Mouse (Mus musculus) ovary, postnatal 36 days (tissue): ENCODE data around the gene Lsp1.

Experiments
- DNase-seq: peaks from one replicate; pipeline ENCODE4 v3.0.0; 2022; ENCODE audit warnings: low spot score, mixed read lengths

Lsp1 gene

DNA sequence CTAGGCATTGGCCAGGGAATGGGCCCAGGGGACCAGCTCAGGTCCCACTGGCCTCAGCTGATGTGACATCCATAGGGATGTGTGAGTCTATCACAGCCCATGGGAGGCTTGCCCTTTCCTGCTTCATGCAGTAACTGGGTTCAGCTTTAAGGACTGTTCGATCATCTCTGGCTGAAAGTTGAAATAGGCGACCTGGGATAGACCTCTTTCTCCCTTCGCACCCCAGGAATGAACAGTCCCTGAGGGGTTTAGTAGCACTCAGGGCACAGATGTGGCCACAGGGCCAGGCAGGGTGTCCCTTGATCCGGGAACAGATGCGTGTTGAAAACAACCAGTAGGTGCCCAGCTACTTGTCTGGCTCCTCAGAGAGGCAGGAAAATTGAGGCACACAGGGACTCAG lies 15.7 kb downstream of the Lsp1 start:
- DNase-seq = no peak

DNA sequence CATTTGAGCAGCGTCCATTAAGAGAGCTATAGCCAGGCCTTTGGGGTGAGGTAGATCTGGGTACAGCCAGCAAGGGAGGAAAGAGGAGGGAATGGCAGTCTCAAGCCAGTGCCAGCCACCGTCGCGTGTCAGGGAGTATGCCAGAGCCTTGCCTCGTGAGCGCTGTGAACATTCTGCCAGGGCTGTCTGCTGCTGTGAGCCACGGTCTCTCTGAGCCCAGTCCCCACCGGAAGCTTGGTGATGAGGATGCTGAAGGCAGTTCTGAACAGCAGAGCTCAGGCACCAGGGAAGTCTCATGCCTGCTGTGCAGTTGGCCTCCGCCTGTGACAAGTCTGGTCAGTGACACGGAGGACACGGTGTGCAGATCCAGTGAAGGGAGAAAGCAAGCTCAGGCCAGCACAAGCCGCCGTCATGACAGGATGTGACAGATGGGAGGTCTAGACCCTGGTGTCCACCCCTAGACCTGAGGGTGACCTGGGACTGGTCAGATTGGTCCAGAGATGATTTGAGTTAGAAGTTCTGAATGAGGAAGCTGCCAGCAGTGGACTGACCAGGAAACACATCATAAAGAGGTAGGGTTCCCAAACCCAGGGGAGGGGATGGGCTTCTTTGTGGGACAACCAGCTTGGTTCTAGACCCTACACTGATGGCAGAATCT lies 16.3 kb downstream of the Lsp1 start:
- DNase-seq = no peak

DNA sequence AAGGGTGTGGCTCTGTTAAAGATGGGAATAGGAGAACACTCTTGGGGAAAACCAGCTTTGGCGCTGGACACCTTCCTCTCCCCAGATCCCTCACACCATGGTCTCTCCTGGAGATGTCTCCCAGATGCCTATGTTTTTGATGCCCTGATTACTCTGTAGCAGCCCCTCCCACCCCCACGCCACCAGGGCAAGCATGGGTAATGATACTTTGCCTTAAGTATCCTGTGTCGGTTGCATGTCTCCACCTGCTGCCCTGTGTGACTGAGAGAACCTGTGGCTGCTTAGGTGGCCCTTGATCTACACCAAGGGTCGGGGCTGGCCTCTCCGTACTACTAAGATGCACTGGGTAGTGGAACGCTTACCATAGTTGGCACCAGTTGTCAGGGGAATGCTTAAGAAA lies 17.4 kb downstream of the Lsp1 start:
- DNase-seq = no peak

DNA sequence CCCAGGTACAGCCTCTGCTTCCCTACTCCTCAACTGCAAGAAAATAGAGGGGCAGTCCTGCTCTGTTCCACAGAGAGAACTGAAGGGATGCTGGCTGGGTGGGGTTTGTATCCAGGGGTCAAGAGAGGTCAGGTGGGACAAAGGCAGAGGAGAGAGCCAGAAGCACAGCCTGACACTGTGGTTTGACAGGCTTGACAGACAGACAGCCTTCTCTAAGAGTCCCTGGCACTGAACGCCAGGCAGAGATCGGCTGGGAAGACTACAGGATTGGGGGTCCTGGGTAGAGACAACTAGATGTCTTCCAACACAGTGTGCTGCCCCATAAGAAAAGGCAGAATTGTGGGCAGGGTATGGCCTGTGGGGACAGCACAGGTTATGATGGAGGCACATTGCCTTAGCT lies 18.0 kb downstream of the Lsp1 start:
- DNase-seq = no peak

DNA sequence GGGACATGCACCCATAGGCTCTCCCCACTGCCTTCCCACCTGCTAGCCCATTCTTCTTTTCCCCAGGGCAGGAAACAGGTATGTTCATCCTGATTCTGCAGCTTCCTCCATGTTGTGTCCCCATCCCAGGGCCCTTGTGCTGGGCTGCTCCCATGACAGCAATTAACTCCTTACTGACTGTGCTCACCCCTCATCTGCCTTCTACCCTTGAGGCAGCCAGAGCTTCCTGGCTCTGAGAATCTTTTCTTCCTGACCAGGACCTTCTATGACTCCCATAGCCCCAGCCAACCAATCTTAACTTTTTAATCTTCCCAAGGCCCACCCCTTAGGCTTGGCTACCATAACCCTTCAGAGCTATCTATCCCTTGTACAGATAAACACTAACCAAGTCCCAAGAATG lies 18.7 kb downstream of the Lsp1 start:
- DNase-seq = no peak

DNA sequence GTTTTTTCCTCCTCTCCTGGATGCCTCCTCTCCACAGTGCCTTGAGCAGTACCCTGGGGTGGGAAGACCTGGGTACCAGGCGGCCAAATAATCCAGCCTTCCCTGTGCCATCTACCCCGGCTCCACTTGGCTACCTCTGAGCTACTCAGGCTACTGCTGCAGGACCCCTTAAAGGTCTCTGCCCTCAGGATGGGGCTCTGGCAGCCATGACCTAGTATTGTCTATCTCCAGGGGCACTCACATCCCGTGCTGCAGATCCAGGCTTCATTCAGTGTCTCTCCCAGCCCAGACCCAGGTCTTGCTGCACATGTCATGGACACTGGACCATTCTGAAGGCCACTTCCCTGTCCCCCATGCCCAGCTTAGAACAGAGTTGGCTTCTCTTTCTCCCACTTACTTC lies 19.3 kb downstream of the Lsp1 start:
- no peak for DNase-seq

DNA sequence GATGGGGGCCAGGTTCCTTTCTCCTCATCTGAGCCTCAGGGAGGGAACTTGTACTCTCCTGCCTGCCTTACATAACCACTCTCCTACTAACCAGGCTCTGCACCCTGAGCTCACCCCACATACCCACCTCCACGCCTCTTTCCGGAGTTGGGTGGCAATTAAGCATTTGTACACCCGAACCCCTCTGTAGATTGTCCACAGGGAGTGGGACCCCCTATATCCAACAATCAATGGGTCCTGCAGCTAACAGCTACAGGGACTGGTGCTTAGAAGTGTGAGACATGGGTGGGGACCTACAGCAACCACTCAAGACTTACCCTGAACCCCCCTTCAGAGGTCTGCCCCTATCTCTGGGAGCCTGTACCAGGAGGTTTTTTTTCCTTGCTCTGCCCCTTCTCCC lies 20.1 kb downstream of the Lsp1 start:
- DNase-seq = no peak

DNA sequence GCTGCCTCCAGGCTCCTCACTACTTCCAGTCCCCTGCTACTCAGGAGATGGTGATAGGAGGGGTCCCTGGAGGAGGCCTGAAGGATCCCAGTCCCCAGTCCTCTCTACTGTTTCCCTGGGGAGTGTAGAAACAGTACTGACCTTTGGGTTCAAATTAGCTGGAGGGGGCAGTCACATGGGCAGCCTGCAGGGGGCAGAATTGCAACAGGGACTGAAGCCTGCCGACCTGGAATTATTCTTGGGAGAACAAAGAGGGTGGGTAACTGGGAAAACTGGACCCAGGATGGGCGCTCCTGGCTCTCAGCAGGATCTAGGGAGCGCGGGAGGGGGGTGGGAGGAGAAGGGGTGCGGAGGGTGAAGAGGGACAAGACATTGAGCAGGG lies 20.6 kb downstream of the Lsp1 start:
- DNase-seq = peak; percentile 61

DNA sequence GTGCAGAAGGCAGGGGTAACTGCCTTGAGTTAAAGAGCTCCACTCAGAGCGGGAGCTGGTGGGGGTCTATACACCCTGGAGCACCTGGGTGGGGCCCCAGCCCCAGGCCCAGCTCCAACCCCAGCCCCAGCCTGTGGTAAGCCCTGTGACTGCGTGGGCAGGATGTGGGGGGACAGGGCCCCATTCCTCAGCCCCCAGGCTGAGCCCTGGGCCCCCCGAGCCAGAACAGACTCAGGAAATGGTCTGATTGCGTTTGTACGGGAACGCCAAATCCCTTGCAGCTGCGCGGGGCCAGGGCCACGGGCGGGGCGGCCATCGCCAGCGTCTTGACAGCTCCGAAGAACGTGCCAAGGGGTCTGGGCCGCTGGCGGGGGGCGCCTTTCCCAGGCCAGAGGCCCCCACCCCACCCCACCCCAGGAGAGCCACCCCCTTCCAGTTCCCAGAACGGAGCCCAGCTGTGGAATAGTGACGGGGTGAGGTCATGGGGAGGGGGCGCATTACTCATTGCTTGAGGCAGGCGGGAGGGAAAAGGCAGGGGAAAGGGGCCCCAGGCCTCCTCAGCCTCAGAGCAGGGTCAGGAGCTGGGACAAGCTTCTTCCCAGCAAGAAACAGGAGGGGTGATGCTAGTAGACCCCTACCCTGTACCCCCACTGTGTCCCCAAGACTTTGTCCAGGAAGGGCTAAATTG lies 21.1 kb downstream of the Lsp1 start:
- peak; percentile 46 for DNase-seq

DNA sequence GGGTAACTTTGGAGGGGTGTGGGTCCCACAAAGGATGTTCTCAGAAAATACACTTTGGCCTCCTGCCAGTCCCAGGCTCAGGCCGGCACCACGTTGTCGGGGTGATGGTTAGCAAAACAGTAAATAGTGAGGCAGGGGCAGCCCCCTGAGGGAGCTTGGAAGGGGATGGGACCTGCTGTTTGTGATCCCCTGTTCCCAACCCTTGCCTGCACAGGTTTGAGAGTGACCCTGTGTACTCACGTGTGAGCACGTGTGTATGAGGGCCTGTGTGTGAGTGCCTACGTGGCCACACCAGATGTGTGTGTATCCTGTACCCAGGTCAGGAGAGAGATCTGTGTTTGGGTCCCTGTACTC lies 21.6 kb downstream of the Lsp1 start:
- no peak for DNase-seq

DNA sequence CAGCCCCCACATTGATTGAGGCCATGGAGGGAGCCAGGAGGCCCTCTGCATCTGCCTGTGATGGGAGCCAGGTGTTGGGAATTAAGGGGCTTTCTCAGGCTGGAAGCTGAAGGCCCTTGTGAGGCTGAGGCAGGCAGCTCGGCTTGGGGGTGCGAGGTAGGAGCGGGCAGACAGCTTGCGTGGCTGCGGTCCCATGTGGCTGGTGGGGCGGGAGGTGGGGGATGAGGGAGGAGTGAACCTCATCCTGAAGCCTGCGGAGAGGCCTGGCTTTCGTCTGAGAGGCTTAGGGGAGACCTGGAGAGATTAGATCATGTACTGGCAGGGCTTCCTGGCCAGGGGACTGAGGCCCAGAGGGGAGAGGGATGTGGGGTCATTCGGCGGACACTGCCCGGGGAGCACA lies 22.5 kb downstream of the Lsp1 start:
- no peak for DNase-seq

DNA sequence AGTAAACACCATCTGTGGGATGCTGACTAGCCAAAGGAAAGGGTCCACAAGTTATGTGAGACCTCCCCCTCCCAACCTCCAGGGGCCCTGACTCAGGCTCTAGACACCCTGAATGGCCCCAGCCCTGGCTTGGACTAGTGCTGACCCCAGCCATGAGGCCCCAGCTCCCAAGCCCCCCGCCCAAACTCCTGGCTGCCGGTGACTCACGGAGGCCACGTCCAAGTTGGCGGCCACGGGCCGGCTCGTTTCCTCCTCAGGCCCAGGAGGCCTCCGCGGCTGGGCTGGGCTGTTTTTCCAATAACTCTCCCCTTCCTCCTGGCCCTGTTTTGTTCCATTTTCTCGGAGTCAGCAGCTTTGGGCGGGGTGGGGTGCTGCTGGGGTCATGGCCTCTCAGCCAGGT lies 24.2 kb downstream of the Lsp1 start:
- DNase-seq = no peak

DNA sequence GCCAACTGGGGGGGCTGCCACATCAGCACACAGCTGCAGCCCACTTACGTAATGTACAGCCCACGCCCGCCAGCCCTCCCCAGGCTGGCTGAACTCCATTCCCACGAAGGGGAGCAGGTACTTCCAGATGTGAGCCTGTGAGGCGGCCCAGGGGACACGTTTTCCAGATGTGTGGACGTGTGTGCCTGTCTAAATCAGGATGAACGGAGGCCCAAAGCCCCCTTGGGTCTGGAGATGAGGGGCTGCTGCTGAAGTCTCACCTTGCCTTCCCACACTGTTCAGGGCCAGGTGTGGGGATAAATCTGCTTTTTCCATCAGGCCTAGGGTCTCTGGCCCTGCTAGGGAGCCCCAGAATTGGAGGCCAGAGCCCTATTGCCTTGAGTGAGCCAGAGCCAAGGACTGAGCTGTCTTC lies 26.1 kb downstream of the Lsp1 start:
- DNase-seq = no peak

DNA sequence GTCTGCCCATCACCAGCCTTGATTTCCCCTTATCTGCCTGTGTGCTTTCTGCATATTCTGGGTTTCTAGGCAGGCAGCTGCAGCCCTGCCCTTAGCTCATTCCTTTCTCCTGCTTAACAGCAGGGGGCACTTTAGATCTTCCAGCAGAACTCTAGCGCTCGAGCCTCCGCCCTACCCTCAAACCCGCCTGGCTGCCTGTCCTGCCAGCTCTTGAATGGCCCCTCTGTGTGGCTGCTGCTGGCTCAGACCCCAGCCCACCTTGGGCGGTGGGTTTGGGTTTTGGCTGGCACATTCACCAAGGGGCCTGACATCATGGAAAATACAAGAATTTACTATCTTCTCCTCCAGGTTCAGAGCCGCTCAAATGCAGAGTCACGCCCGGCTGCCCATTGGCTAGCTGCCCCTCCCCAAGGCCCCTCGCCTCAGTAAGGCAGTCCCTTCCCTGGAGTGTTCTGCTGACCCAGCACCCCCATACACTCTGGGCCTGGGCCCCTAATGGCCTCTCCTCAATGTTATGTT lies 26.8 kb downstream of the Lsp1 start:
- DNase-seq = no peak

DNA sequence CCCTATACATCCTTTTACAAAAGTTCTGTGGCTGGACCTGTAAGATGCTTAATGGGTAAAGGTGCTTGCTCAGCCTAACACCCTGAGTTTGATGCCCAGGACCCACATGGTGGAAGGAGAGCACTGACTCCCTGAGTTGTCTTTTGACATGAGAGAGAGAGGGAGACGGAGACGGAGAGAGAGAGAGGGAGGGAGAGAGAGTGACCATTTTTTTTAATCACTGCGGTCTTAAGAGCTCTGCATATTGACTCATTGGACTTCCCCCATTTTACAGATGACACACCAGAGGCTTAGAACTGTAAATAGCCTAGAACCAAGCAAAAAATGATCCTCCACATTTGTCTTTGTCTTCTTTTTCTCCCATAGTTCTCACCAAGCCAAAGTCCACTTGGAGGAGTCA lies 27.4 kb downstream of the Lsp1 start:
- DNase-seq = no peak

DNA sequence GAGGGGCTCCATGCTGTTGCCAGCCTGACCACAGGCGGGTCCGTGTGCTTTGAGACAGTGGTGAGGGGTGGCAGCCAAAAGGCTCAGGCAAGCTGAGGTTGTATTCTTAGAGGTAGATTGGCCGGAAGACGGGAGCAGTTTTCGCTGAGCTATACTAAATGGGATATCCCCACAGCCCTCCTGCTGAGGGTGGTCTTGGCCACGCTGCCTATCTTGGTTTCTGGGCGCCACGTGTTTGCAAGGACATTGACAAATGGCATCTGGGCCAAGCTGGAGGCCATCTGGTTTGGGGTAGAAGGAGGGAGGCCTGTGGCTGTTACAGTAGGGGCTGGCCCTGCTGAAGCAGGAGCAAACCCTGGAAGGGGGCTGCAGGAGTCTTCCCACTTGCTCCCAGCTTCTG lies 32.9 kb downstream of the Lsp1 start:
- DNase-seq = no peak

DNA sequence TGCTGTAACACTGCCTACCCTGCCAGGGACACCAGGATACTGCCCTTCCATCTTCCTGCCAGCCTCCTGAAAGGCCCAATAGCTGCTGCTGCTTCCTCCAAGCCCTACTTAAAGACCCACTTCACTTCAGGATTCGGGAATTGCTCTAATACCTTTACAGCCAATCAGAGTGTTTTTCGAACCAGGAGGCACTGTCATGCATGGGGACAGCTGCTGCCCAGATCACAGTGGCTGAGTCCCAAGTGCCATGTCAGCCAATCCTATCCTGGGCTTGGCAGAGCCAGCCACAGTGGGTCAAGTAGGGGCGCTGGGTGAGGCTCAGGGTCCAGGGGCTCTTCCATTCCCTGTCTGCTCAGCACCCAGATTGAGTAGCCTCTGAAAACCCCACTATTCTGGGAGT lies 35.5 kb downstream of the Lsp1 start:
- no peak for DNase-seq

DNA sequence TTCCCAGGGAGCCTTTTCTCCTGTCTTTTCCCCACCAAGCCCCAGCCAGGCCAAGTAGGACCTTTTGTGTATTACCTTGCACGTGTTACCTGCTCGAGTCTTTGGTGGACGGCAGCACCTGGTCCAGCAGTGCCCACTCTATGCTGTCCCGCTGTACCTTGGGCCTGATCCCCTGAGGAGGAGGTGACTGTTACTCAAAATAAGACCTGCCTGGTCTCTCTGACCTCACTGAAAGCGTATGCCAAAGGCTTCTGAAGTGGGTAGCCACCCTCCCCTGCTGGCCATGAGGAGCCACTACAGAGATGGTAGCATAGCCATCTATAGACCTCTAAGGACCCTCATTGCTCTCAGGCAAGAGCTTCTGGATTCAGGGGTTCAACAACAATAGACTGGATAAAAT lies 36.2 kb downstream of the Lsp1 start:
- DNase-seq = no peak

DNA sequence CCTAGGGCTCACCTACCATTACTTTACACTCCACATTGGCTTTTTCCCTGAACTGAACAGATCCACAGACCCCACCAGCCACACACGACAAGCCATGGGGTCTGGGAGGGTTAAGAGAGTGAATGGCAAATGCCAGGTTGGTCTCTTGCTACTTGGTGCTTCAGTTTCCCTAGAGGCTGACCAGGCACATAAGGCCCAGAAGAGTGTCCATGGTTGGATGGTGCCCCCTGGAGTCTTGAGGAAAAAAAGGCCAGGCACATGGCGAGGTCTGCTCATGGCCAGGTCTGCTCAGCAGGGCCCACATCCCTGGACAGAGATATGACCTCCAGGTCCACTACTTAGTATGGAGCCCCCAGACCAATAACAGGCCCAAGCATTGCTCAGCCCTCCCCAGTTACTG lies 37.2 kb downstream of the Lsp1 start:
- peak; percentile 34 for DNase-seq

DNA sequence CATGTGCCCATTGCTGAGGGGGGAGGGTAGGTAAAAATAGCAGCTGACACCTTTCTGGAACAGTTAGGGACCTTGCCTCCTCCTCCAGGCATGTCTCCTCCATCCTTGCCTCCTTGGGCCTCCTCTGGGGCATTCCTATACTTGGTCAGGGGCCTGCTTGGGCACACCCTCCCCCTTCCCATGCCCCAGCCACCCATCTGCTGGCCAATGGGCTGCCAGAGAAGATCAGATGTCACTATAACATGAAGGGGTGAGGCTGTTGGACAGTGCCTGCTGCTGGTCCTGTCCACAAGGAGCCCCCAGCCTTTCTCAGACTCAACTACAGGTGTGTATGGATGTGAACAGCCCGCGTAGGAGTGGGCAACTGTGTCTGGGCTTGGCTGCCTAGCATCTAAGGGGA lies 38.0 kb downstream of the Lsp1 start, which contains the start of gene Tnnt3:
Gene Tnnt3 (plus strand): TSS at position 262 of the 400 bp plus-strand sequence.
- DNase-seq = no peak

DNA sequence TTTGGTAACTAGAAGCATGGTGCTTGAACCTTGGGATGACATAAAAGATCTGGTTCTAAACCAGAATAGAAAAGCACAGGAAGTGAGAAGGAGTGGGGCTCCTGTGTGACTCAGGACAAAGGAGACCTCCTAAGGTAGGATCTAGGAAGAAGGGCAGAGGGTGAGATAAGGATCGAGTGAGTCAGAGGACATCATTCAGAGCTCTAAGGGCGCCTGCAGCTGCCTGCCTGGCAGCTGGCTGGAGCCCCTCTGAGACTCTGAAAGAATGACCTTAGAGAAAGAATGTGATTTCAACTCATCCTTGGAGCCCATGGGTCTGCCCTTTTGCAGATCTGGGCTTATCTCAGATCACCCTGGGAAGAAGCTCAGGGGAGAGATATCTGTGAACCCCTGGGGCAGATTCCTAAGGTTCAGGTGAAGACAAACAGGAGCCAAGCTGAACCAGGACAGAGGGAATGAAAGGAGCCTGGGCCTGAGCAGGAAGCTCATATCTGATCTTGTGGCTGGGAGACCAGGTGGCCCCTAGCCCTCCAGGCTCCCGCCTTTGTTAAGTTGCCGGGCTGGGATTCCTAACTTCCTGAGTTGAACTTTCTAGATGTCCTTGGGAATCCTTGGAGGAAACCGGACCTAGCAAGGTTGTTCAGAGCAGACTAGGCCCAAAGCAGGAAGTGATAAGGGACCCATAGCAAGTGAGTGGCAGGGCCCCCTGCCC lies 38.6 kb downstream of the Lsp1 start:
- no peak for DNase-seq

DNA sequence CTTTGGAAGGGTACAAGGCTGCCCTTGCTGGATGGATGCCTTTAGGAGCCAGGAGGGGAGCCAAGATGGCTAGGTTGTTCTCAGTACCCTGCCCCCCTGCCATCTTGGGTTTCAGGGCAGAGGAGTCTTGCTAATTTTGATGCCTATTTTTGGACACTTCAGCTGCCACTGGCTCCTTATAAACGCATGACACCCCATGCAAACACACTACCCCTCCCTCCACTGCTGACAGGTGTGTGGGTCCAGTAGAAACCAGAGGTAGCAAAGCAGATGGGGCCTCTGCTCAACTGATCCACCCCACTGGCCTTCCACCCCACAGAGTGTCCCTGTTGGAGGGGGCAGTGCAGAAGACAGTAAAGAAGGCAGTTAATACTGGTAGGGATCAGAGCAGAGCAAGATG lies 39.4 kb downstream of the Lsp1 start:
- no peak for DNase-seq

DNA sequence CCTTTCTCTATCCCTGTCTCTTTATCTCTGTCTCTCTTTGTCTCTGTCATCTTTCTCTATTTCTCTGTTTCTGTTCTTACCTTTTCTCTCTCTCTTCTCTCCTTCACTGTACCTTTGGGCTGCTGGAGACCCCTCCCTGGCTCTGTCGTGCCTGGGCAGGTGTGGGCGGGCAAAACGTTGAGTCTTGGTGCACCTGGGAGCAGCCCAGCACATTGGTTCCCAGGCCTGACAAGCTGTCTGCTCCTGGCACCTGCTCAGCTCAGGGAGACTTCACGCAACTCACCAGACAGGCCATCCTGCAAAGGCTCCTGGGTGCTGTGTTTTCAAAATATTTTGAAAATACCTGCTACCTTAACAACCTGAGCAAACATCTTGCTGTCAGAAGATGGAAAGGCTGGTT lies 42.6 kb downstream of the Lsp1 start:
- DNase-seq = no peak
